Mouse (Mus musculus): ENCODE measurements around the gene Zfp704. TPM values are rescaled to one million over a fixed set of nuclear protein-coding genes. Genes with fewer than 3 reads are reported as not detected.

Gene Zfp704
- polyA plus RNA-seq, 1 experiment from 2014 or later, result 7.9 TPM

- DNase-seq (ENCODE audit: low spot score) (no peak), ATAC-seq (replicated peaks; ENCODE audit: low FRiP score, low read depth) (no peak)
- no peak overlapping the region for H3K9ac ChIP-seq (ENCODE audit: low read depth, low read length)
- 78% methylated on average over 4 of the region's 4 CpGs for WGBS
- H3K4me2 ChIP-seq (ENCODE audit: low read length), result no peak overlapping the region
- H3K27ac ChIP-seq, result no peak overlapping the region
- H3K4me1 ChIP-seq (replicated peaks; ENCODE audit: insufficient read depth, low read length), result no peaks in the 10 kb centered on the region
- H3K9me3 ChIP-seq (replicated peaks; ENCODE audit: low read length), result no peaks in the 10 kb centered on the region
- H3K4me3 ChIP-seq (replicated peaks; ENCODE audit: low read depth, low read length), result no peak overlapping the region
- H3K27me3 ChIP-seq (ENCODE audit: insufficient read depth, low read length), result no peaks in the 10 kb centered on the region
- H3K36me3 ChIP-seq (ENCODE audit: insufficient read depth, low read length), result no peaks in the 10 kb centered on the region
- TF ChIP-seq CTCF (IDR thresholded peaks at IDR 0.05; ENCODE audit: low read depth), result no peak
These were observed 118.1 kb downstream of the Zfp704 start for GRCm38 (mm10) chr3:9491766-9492283.

GRCm38 (mm10) chr3:9487644-9488043, 122.2 kb downstream of the Zfp704 start:
- TF ChIP-seq CTCF (IDR thresholded peaks at IDR 0.05; ENCODE audit: low read depth), result no peak
- Histone ChIP-seq H3K27ac (no peak overlapping the region), H3K4me1 (replicated peaks; ENCODE audit: insufficient read depth, low read length) (no peaks in the 10 kb centered on the region), H3K9me3 (replicated peaks; ENCODE audit: low read length) (no peaks in the 10 kb centered on the region), H3K4me3 (replicated peaks; ENCODE audit: low read depth, low read length) (no peak overlapping the region), H3K4me2 (ENCODE audit: low read length) (no peak overlapping the region), H3K9ac (ENCODE audit: low read depth, low read length) (no peak overlapping the region), H3K36me3 (ENCODE audit: insufficient read depth, low read length) (no peaks in the 10 kb centered on the region), H3K27me3 (ENCODE audit: insufficient read depth, low read length) (no peaks in the 10 kb centered on the region)
- 87% methylated on average over 4 of the region's 4 CpGs for WGBS
- no peak for DNase-seq (ENCODE audit: low spot score)
- no peak for ATAC-seq (replicated peaks; ENCODE audit: low FRiP score, low read depth)

GRCm38 (mm10) chr3:9485506-9485905, 124.4 kb downstream of the Zfp704 start:
- Histone ChIP-seq H3K4me3 (replicated peaks; ENCODE audit: low read depth, low read length) (no peak overlapping the region), H3K4me2 (ENCODE audit: low read length) (no peak overlapping the region), H3K4me1 (replicated peaks; ENCODE audit: insufficient read depth, low read length) (no peaks in the 10 kb centered on the region), H3K9me3 (replicated peaks; ENCODE audit: low read length) (no peaks in the 10 kb centered on the region), H3K9ac (ENCODE audit: low read depth, low read length) (no peak overlapping the region), H3K36me3 (ENCODE audit: insufficient read depth, low read length) (no peaks in the 10 kb centered on the region), H3K27me3 (ENCODE audit: insufficient read depth, low read length) (no peaks in the 10 kb centered on the region), H3K27ac (no peak overlapping the region)
- 81% methylated on average over 3 of the region's 3 CpGs for WGBS
- no peak for TF ChIP-seq CTCF (IDR thresholded peaks at IDR 0.05; ENCODE audit: low read depth)
- DNase-seq (ENCODE audit: low spot score), result no peak
- no peak for ATAC-seq (replicated peaks; ENCODE audit: low FRiP score, low read depth)

- H3K27me3 ChIP-seq (ENCODE audit: insufficient read depth, low read length), result no peaks in the 10 kb centered on the region
- no peak for TF ChIP-seq CTCF (IDR thresholded peaks at IDR 0.05; ENCODE audit: low read depth)
- no peak overlapping the region for H3K4me2 ChIP-seq (ENCODE audit: low read length)
- 78% methylated on average over 4 of the region's 4 CpGs for WGBS
- no peak for DNase-seq (ENCODE audit: low spot score)
- H3K9ac ChIP-seq (ENCODE audit: low read depth, low read length), result no peak overlapping the region
- H3K4me3 ChIP-seq (replicated peaks; ENCODE audit: low read depth, low read length), result no peak overlapping the region
- no peak overlapping the region for H3K27ac ChIP-seq
- H3K36me3 ChIP-seq (ENCODE audit: insufficient read depth, low read length), result no peaks in the 10 kb centered on the region
- H3K4me1 ChIP-seq (replicated peaks; ENCODE audit: insufficient read depth, low read length), result no peaks in the 10 kb centered on the region
- no peaks in the 10 kb centered on the region for H3K9me3 ChIP-seq (replicated peaks; ENCODE audit: low read length)
- ATAC-seq (replicated peaks; ENCODE audit: low FRiP score, low read depth), result no peak
These were observed 127.9 kb downstream of the Zfp704 start for GRCm38 (mm10) chr3:9481956-9482355.

GRCm38 (mm10) chr3:9481358-9481757, 128.5 kb downstream of the Zfp704 start:
- no peak for TF ChIP-seq CTCF (IDR thresholded peaks at IDR 0.05; ENCODE audit: low read depth)
- no peak for ATAC-seq (replicated peaks; ENCODE audit: low FRiP score, low read depth)
- no peak overlapping the region for H3K9ac ChIP-seq (ENCODE audit: low read depth, low read length)
- H3K27me3 ChIP-seq (ENCODE audit: insufficient read depth, low read length), result no peaks in the 10 kb centered on the region
- no peaks in the 10 kb centered on the region for H3K36me3 ChIP-seq (ENCODE audit: insufficient read depth, low read length)
- H3K4me2 ChIP-seq (ENCODE audit: low read length), result no peak overlapping the region
- H3K27ac ChIP-seq, result no peak overlapping the region
- no peaks in the 10 kb centered on the region for H3K4me1 ChIP-seq (replicated peaks; ENCODE audit: insufficient read depth, low read length)
- no peak overlapping the region for H3K4me3 ChIP-seq (replicated peaks; ENCODE audit: low read depth, low read length)
- no peaks in the 10 kb centered on the region for H3K9me3 ChIP-seq (replicated peaks; ENCODE audit: low read length)
- no peak for DNase-seq (ENCODE audit: low spot score)
- 66% methylated on average over 6 of the region's 6 CpGs for WGBS

- Histone ChIP-seq H3K36me3 (ENCODE audit: insufficient read depth, low read length) (no peaks in the 10 kb centered on the region), H3K27me3 (ENCODE audit: insufficient read depth, low read length) (no peaks in the 10 kb centered on the region), H3K9ac (ENCODE audit: low read depth, low read length) (no peak overlapping the region), H3K4me2 (ENCODE audit: low read length) (no peak overlapping the region), H3K27ac (no peak overlapping the region), H3K4me1 (replicated peaks; ENCODE audit: insufficient read depth, low read length) (no peaks in the 10 kb centered on the region), H3K9me3 (replicated peaks; ENCODE audit: low read length) (no peaks in the 10 kb centered on the region), H3K4me3 (replicated peaks; ENCODE audit: low read depth, low read length) (no peak overlapping the region)
- DNase-seq (ENCODE audit: low spot score) (no peak), ATAC-seq (replicated peaks; ENCODE audit: low FRiP score, low read depth) (no peak)
- TF ChIP-seq CTCF (IDR thresholded peaks at IDR 0.05; ENCODE audit: low read depth), result no peak
- 87% methylated on average over 5 of the region's 5 CpGs for WGBS
These were observed 128.9 kb downstream of the Zfp704 start for GRCm38 (mm10) chr3:9480936-9481335.

GRCm38 (mm10) chr3:9477386-9477785, 132.5 kb downstream of the Zfp704 start:
- Histone ChIP-seq H3K36me3 (ENCODE audit: insufficient read depth, low read length) (no peaks in the 10 kb centered on the region), H3K4me3 (replicated peaks; ENCODE audit: low read depth, low read length) (no peak overlapping the region), H3K9ac (ENCODE audit: low read depth, low read length) (no peak overlapping the region), H3K9me3 (replicated peaks; ENCODE audit: low read length) (no peaks in the 10 kb centered on the region), H3K27me3 (ENCODE audit: insufficient read depth, low read length) (no peaks in the 10 kb centered on the region), H3K4me1 (replicated peaks; ENCODE audit: insufficient read depth, low read length) (no peaks in the 10 kb centered on the region), H3K4me2 (ENCODE audit: low read length) (no peak overlapping the region), H3K27ac (no peak overlapping the region)
- TF ChIP-seq CTCF (IDR thresholded peaks at IDR 0.05; ENCODE audit: low read depth), result no peak
- ATAC-seq (replicated peaks; ENCODE audit: low FRiP score, low read depth), result no peak
- 60% methylated on average over 2 of the region's 2 CpGs for WGBS
- no peak for DNase-seq (ENCODE audit: low spot score)
